Mouse (Mus musculus) kidney, postnatal 0 days (tissue): ENCODE data around the gene Sap30l. TPM values are rescaled to one million over a fixed set of nuclear protein-coding genes. Genes with fewer than 3 reads are reported as not detected.
A peak's percentile ranks its signal among the peaks of the same experiment; 100 is the strongest.

ENCODE experiments used
- ATAC-seq: fragments of 200-750 bp; cut with Nextera tagmentation; replicated peaks from 2 replicates; pipeline ENCODE4 v1.8.0; 2017; ENCODE audit warnings: low read depth, moderate number of reproducible peaks, moderate TSS enrichment, moderate library complexity; ENCODE audit not compliant: low FRiP score
- DNase-seq: peaks from one replicate; pipeline ENCODE4 v3.0.0-alpha.2; 2016; ENCODE audit warnings: low spot score
- H3K27ac ChIP-seq: fragments of 300-500 bp; sonication (generic); 2 replicates; pipeline ENCODE4 v1.5.1; 2014; ENCODE audit warnings: mild to moderate bottlenecking
- H3K27me3 ChIP-seq: fragments of 300-500 bp; sonication (generic); 2 replicates; pipeline ENCODE4 v1.6.1; 2014; ENCODE audit warnings: low read length, mixed read lengths; ENCODE audit not compliant: insufficient read depth
- H3K36me3 ChIP-seq: fragments of 300-500 bp; sonication (generic); 2 replicates; pipeline ENCODE4 v1.6.1; 2014; ENCODE audit warnings: low read length, mixed read lengths; ENCODE audit not compliant: insufficient read depth
- H3K4me1 ChIP-seq: fragments of 300-500 bp; sonication (generic); replicated peaks from 2 replicates; pipeline ENCODE4 v1.6.1; 2014; ENCODE audit warnings: antibody characterized with exemption, low read length, mixed read lengths; ENCODE audit not compliant: insufficient read depth
- H3K4me2 ChIP-seq: fragments of 300-500 bp; sonication (generic); 2 replicates; pipeline ENCODE4 v1.6.1; 2014; ENCODE audit warnings: mild to moderate bottlenecking, low read length, moderate library complexity, mixed read lengths
- H3K4me3 ChIP-seq: fragments of 300-500 bp; sonication (generic); replicated peaks from 2 replicates; pipeline ENCODE4 v1.5.1; 2014; ENCODE audit warnings: low read depth, low read length
- H3K9ac ChIP-seq: fragments of 300-500 bp; sonication (generic); 2 replicates; pipeline ENCODE4 v1.6.1; 2014; ENCODE audit warnings: low read depth, low read length
- H3K9me3 ChIP-seq: fragments of 300-500 bp; sonication (generic); replicated peaks from 2 replicates; pipeline ENCODE4 v1.6.1; 2016; ENCODE audit warnings: low read length, inconsistent platforms, mixed read lengths
- CTCF ChIP-seq: IDR thresholded peaks from 2 replicates; pipeline ENCODE4 v1.5.1; 2016; ENCODE audit warnings: antibody characterized with exemption, low read depth, mild to moderate bottlenecking, moderate library complexity
- WGBS: fragments of 180-500 bp; shearing (Covaris S2); extraction: QIAGEN DNeasy Blood & Tissue Kit; methylation state at CpG from one replicate; pipeline ENCODE4 v1.1.7; 2014; 5-methylcytosine and 5-hydroxymethylcytosine counted together
- polyA plus RNA-seq: library from polyadenylated mRNA; unstranded; fragments of >200 nt; fragmentation: Nextera tagmentation; extraction: Ambion mirVana; gene quantifications from 2 replicates; pipeline ENCODE4 v1.2.1, GENCODE M21; 2015

Gene Sap30l
- polyA plus RNA-seq, 1 experiment from 2014 or later, result 19.1 TPM

DNA sequence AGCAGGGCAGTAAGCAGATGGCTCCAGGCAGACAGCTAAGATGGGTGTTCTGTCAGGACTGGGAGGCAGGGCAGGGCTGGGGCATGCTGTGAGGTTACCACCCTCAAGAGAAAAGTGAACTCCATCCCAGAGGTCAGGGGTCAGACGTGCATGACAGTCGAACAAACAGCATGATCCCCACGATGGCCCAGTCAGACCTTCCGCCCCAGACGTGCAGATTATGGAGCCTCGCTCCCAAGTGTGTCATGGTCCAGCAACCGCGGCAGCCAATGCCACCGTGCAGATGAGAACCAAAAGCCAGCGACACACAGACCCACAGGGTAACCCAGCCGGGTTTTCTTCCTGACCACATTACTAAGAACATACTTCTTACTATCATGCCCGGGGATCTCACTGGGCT lies 34.8 kb upstream of the Sap30l start:
- Histone ChIP-seq H3K4me2 (no peak overlapping the region), H3K9ac (no peak overlapping the region), H3K4me3 (no peak overlapping the region), H3K4me1 (no peaks in the 10 kb centered on the region), H3K27ac (no peak overlapping the region), H3K27me3 (no peaks in the 10 kb centered on the region), H3K9me3 (no peaks in the 10 kb centered on the region), H3K36me3 (0 out of 2 replicates have a peak, but pooled peaks cover 3% of the 10 kb centered on the region)
- WGBS, result 27% methylated on average over 12 of the region's 12 CpGs
- DNase-seq (peak; percentile 8), ATAC-seq (peak; percentile 44; the same call in 1 of the 2 replicates)
- no peak for TF ChIP-seq CTCF

- H3K4me3 ChIP-seq, result no peak overlapping the region
- WGBS, result 46% methylated on average over 6 of the region's 6 CpGs
- no peak overlapping the region for H3K27ac ChIP-seq
- H3K4me1 ChIP-seq, result no peaks in the 10 kb centered on the region
- no peak overlapping the region for H3K4me2 ChIP-seq
- H3K9me3 ChIP-seq, result no peaks in the 10 kb centered on the region
- no peak for DNase-seq
- no peak overlapping the region for H3K9ac ChIP-seq
- no peak for ATAC-seq
- no peak for TF ChIP-seq CTCF
- H3K36me3 ChIP-seq, result 0 out of 2 replicates have a peak, but pooled peaks cover 3% of the 10 kb centered on the region
- H3K27me3 ChIP-seq, result no peaks in the 10 kb centered on the region
These were observed 34.3 kb upstream of the Sap30l start for GRCm38 (mm10) chr11:57767171-57767570.

DNA sequence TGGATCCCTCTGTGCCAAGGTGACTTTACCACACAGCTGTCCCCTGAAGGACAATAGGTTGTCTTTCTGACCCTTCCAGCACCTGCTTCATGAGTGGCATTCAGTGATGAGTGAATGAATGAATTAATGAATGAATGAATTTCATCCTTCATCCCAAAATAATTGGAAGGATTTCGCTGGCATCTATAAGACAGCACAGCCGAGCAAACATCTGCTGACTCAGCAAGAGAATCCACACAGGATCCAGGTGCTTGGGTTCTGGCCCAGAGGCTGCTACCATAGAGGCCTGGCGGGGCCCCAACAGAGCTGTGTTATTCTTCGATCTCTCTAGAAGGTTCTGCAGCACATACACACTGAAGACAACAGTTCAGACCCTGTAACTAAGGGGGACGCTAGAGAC lies 30.7 kb upstream of the Sap30l start:
- H3K4me2 ChIP-seq, result no peak overlapping the region
- ATAC-seq (no peak), DNase-seq (no peak)
- 0 out of 2 replicates have a peak, but pooled peaks cover 6% of the 10 kb centered on the region for H3K4me1 ChIP-seq
- H3K4me3 ChIP-seq, result no peak overlapping the region
- H3K36me3 ChIP-seq, result 0 out of 2 replicates have a peak, but pooled peaks cover 3% of the 10 kb centered on the region
- no peak overlapping the region for H3K27ac ChIP-seq
- no peaks in the 10 kb centered on the region for H3K9me3 ChIP-seq
- WGBS, result 90% methylated on average over 5 of the region's 5 CpGs
- H3K9ac ChIP-seq, result no peak overlapping the region
- TF ChIP-seq CTCF, result no peak
- no peaks in the 10 kb centered on the region for H3K27me3 ChIP-seq

DNA sequence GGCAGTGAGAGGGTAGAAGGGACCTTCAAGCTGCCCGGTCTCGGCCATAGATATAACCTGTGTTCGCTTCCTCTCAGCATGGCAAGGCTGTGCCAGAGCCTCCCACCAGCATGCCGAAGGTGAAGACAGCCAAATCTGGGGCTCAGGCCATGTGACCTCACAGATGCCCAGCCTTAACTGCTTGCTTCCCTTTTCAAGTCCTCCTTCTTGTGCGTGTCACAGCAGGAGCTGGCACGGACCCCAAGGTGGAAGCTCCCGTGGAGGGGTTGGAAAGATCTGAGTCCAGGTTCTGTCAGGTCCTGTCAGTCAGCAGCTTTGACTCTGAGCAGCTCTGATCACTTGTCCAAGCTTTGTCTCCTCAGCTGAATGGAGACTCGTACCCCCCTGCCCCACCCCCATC lies 29.8 kb upstream of the Sap30l start:
- Histone ChIP-seq H3K9me3 (no peaks in the 10 kb centered on the region), H3K27me3 (no peaks in the 10 kb centered on the region), H3K36me3 (0 out of 2 replicates have a peak, but pooled peaks cover 3% of the 10 kb centered on the region), H3K27ac (no peak overlapping the region), H3K4me1 (0 out of 2 replicates have a peak, but pooled peaks cover 6% of the 10 kb centered on the region), H3K4me3 (no peak overlapping the region), H3K4me2 (no peak overlapping the region), H3K9ac (no peak overlapping the region)
- 96% methylated on average over 8 of the region's 8 CpGs for WGBS
- no peak for TF ChIP-seq CTCF
- DNase-seq, result no peak
- no peak for ATAC-seq

- Histone ChIP-seq H3K4me1 (0 out of 2 replicates have a peak, but pooled peaks cover 6% of the 10 kb centered on the region), H3K36me3 (0 out of 2 replicates have a peak, but pooled peaks cover 3% of the 10 kb centered on the region), H3K9me3 (no peaks in the 10 kb centered on the region), H3K4me2 (no peak overlapping the region), H3K27ac (no peak overlapping the region; the same call in 1 of the 2 replicates), H3K4me3 (no peak overlapping the region), H3K27me3 (no peaks in the 10 kb centered on the region), H3K9ac (no peak overlapping the region)
- 0 out of 2 replicates have a peak, but pooled peaks have one; percentile 15 for ATAC-seq
- 23% methylated on average over 13 of the region's 13 CpGs for WGBS
- no peak for TF ChIP-seq CTCF
- peak; percentile 70 for DNase-seq
These were observed 28.0 kb upstream of the Sap30l start for GRCm38 (mm10) chr11:57773479-57773878.

DNA sequence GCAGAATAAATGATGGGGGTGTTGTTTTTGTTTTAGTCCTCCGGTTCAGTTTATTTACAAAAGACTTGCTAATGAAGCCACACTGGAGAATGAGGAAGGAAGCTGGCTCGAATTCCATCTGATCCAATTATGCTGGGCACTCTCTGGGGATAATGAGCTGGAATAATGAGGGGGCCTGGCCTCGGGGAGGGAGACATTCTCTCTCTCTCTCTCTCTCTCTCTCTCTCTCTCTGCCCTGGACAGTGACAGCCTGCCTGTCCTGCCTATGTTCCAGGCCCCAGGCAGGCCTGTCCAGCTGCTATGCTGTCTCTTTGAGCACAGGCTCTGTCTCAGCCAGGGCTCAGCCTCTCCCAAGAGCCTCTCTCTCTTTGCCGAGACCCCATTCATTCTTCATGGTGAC lies 27.5 kb upstream of the Sap30l start:
- Histone ChIP-seq H3K4me1 (0 out of 2 replicates have a peak, but pooled peaks cover 6% of the 10 kb centered on the region), H3K27ac (no peak overlapping the region; the same call in 1 of the 2 replicates), H3K27me3 (no peaks in the 10 kb centered on the region), H3K36me3 (0 out of 2 replicates have a peak, but pooled peaks cover 3% of the 10 kb centered on the region), H3K9ac (no peak overlapping the region), H3K4me3 (no peak overlapping the region), H3K4me2 (no peak overlapping the region), H3K9me3 (no peaks in the 10 kb centered on the region)
- ATAC-seq (no peak), DNase-seq (peak; percentile 46)
- 13% methylated on average over 4 of the region's 4 CpGs for WGBS
- no peak for TF ChIP-seq CTCF

DNA sequence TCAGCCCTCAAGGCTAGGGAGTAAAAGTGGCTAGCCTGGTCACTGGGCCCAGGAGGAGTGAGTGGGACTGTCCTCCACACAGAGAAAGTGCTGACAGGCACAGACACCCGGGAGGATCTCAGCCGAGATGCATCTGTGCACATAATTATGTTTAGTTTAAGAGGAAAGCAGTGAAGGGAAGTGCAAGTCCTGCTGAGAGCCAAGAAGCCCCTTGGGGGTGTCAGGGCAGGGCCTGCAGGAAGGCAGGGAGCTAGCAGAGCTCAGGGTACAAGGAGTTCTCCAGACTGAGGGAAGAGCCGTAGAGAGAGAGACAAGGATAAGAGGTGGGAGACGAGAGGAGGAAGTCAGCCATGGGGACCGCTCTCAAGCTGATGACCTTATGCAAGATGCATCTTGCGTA lies 25.6 kb upstream of the Sap30l start:
- H3K9me3 ChIP-seq, result no peaks in the 10 kb centered on the region
- ATAC-seq, result no peak
- no peak overlapping the region for H3K4me2 ChIP-seq
- H3K4me3 ChIP-seq, result no peak overlapping the region
- H3K4me1 ChIP-seq, result 0 out of 2 replicates have a peak, but pooled peaks cover 6% of the 10 kb centered on the region
- no peak for TF ChIP-seq CTCF
- H3K27ac ChIP-seq, result no peak overlapping the region
- no peak overlapping the region for H3K9ac ChIP-seq
- no peak for DNase-seq
- 67% methylated on average over 6 of the region's 6 CpGs for WGBS
- H3K27me3 ChIP-seq, result no peaks in the 10 kb centered on the region
- peaks cover 1% of the 10 kb centered on the region; the same call in 1 of the 2 replicates for H3K36me3 ChIP-seq
